Mouse (Mus musculus): Measurements from ENCODE around the gene Setd4.

DNA sequence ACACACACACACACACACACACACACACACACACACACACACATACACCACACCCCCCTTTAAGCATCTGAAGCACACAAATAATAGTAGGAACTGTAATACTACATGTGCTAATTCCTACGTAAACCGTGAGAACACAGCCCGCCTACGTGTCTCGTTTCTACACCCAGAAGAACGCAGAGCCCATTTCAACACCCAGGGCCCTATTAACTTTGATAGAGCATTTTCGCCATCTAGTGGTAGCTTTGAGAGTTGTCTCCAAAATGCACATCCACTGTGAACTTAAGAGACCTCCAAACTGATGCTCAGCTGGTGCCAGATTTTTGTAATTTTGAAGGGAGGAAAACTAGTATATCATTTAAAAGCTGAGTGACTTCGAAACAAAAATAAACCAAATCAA lies 60.2 kb downstream of the Setd4 start:
- no peak for TF ChIP-seq POLR2A (IDR thresholded peaks at IDR 0.05; ENCODE audit: extremely low read depth, insufficient read depth, low read length)
- peak; percentile 31; the same call in 1 of the 2 replicates for TF ChIP-seq CTCF (IDR thresholded peaks at IDR 0.05; ENCODE audit: low read depth, low read length)

Data from liver, adult 2 months (tissue).